Mouse (Mus musculus) urinary bladder, postnatal 25 days (tissue): ENCODE data around the gene Arfip1.

Source experiments
- DNase-seq: peaks from one replicate; pipeline ENCODE4 v3.0.0; 2022; ENCODE audit warnings: low spot score

Arfip1 gene

DNA sequence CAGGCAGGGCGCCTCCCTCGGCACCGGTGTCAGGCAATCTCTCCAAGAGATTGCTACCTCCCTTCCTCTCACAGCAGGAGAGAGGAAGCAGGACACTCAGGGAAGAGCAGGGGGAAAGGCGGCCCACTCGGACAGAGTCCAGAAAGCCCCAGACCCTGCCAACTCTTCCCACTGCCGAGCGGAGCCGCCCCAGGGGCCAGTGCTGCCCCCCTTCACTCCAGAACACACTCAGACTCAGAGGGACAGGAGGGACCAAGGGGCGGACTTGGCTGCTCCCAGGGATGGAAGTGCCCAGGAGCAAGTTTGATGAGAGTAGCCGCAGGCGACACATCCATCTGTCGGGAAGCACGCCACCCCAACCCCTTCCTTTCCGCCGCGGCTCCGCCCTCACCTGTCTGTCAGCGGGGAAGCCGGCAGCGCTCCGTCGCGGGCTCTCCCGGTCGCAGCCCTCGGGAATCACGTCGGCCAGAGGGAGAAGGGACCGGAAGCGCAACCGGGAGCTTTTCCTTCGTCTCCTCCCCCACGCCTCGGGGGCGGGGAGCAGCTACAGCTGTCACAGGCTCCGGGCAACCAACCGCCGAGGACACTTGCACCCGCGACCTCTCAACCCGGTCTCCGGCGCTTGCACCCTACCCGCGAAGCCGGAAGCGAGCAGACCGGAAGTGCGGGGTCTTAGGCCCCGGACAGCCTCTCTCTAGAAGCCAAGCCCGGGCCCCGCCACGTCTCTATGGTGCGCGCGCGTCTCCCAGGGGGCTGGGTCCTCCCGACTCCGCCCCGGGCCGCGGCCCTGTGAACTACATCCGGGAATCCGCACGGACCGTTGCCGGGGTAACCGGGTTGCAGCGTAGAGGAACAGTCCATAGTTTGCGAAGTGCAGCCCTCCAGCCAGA, at the start of gene Arfip1:
Arfip1 (minus strand) TSS at position 603 of the 890 bp plus-strand sequence.
- peak; percentile 99 for DNase-seq

DNA sequence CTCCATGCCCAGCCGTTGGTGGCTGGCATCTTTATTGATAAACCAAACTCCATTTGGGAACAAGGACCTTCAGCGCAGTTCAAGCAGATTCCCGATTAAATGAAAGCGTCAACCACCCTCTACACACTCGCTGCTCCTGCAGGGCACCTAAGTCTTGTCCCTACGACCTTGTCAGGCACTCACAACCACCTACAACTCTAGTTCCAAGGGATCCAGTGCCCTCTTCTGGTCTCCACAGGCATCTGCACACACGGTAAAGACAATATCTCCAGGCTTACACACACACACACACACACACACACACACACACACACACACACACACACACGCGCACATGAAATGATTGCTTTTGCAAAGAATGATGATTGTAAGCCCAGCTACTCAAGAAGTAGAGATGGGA, 49.2 kb upstream of the Arfip1 start:
- DNase-seq = no peak

DNA sequence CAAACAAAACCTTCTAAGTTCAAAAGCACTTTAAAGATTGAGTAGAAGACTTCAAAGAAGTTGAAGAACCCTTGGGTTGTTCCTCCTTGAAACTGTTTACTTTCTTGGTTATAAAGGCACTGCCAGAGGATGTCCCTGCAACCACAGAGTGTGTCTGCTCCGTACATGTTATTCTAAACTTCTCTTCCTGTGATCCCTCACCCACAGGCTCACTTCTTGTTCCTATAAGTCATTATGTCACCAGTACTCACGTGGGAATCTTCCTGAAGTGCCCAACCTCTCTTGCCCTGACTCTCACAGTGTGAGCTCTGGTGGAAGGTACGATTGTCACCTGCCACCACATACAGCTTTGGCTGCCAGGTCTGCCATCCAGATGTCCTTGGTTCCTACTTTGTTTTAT, 39.6 kb upstream of the Arfip1 start:
- DNase-seq = no peak

DNA sequence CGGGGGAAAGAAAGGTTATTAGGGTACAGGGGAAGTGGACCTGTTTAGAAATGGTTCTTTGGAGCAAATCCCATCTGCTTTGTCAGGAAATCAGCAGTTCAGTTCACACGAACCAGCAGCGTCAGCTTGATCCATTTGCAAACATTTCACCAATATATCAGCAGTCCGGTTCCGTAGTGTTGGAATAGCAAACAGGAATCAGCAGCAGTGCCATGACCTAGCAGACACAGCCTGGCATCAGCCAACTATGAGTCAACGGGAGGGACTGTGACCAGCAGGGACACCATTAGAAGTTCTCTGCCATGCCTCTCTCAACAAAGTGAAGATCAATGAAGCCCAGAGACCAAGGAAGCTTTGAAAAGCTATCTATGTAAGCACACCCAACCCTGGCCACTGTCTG, 37.3 kb upstream of the Arfip1 start:
- DNase-seq = no peak

DNA sequence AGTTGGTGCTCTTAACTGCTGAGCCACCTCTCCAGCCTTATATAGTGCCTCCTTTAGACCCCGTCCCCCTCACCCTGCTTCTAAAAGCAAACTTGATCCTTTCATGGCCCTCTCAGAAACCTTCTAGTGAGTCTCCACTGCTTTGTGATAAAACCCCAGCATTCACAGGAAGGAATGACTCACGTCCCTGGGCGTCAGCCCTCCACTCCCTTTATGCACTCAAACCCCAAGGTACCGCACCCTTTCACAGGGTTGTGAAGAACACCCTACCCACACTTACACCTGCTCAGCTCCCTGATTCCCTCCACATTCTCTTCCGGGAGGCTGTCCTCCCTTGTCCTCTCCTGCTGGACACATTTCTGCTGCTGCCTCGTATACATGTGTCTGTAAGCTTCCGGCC, 36.6 kb upstream of the Arfip1 start:
- DNase-seq = no peak

DNA sequence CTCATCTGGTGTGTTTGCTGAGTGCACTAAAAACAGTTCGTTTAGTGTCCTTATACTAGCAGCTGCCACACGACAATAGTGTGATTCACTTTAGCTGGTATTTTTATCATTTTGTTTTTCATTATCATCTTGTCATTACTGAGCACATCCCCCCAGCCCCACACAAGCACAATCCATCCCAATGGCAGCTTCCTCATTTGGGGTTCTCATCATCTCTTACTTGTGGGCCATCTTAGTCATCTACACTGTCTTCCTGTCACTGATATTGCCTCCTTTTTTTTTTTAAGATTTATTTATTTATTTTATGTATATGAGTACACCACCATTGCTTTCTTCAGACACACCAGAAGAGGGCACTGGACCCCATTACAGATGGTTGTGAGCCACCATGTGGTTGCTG, 36.2 kb upstream of the Arfip1 start:
- DNase-seq = no peak

GRCm38 (mm10) chr3:84615856-84616225, 33.4 kb upstream of the Arfip1 start:
- no peak for DNase-seq

DNA sequence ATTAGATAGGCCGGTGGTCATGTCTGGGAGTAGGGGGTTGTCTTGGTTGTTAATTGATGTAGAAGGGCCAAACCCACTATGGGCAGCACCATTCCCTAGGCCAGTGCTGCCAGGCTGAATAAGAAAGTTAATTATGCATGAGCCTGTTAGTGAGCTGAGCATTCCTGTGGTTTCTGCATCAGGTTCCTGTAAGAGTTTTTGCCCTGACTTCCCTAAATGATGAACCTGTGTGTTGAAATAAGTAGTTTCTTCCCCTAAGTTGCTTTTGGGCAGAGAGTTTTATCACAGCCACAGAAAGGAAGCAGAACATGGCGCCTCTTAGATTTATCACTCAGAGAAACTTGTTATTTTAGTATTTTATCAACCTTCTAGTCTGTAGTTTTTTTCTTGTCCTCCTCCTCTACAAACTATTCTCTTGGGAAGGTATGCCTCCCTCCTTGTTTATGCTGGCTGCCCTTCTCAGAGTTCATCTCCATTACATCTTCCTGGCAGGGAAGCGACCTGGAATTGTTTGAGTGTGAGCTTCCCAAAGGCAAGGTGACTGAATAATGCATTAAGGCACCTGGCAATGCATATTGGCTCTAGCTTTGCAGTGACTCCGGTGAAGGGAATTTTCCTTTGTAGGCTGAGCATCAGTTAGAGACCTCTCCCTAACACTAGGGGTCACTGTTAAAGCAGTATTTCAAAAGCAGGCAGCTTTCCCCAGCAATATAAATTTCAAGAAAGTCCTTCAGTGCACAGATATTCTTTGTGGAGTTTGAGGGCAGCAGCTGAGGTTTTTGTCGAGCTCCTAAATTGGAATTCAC, 32.8 kb upstream of the Arfip1 start:
- DNase-seq = no peak

DNA sequence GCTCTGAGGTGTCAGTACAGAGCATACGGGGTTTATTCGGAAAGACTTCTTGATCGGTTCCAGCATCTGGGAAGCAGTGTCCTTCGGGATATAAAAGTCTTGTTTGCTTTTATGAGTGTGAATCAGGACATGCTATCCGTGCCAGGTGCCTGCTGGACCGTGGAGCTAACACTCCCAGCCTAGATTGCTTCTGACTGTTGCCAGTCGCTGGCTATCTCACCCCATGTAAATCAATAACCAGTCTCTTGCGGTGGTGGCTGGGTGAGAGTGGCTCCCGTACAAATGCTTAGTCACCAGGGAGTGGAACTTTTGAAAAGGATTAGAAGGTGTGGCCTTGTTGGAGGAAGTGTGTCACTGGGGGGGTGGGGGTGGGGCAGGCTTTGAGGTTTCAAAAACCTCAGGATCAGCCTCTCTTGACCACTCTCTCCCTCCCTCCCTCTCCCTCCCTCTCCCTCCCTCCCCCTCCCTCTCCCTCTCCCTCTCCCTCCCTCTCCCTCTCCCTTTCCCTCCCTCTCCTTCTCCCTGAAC, 27.8 kb upstream of the Arfip1 start:
- DNase-seq = no peak

DNA sequence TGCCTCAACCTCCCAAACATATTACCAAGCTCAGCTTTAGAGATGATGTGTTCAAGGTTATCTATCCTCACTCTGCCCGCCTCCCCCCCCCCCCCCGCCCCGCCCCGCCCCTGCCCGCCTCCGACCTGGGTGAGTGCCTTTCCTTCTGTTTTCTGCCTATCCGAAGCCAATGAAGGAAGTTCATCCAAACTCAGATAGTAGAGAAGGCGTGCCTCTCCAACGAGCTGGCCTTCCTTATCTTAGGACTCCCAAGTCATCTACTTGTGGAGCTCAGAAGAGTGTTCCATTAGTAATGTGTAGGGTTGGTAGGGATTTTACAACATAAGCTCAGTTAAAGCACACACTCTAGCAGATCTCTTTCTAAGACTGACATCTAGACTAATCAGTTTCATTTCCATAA, 20.8 kb upstream of the Arfip1 start:
- DNase-seq = no peak

GRCm38 (mm10) chr3:84602759-84603158, 20.3 kb upstream of the Arfip1 start:
- no peak for DNase-seq

DNA sequence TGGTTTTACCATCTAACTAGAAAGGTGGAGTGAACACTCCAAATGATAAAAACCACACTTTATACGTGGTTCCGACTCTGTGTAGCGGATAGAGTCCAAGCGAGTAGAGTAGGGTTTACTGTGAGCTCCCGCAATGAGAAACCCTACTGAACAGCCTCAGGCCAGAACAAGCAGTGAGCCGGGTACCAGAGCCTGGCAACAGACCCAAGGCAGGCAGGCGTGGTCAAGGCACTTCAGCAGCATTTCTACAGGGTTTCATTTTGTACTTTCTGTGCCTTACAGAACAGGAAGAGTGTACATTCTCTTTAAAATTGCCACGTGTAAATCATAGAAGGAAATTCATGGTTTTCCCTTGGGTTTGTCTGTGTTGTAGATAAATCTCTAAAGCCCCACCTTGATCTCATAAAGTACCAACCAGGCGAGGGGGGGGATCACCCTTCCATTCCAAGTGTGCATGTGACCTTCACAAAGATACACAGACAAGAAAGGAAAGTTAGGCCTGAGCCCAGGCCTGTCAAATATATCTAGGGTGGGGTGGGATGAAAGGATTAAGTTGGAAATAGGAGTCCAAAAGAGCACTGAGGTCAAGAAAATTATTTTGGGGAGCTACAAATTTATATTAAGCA, 19.6 kb upstream of the Arfip1 start:
- no peak for DNase-seq

GRCm38 (mm10) chr3:84598756-84599155, 16.3 kb upstream of the Arfip1 start:
- DNase-seq = no peak

GRCm38 (mm10) chr3:84597996-84598734, 15.7 kb upstream of the Arfip1 start:
- DNase-seq = no peak

- DNase-seq = no peak
These were observed 13.3 kb upstream of the Arfip1 start for GRCm38 (mm10) chr3:84595677-84596234.

GRCm38 (mm10) chr3:84594894-84595676, 12.7 kb upstream of the Arfip1 start:
- DNase-seq = no peak

GRCm38 (mm10) chr3:84593274-84593673, 10.8 kb upstream of the Arfip1 start, which contains the start of gene Tigd4:
TSS of gene Tigd4 (plus strand) at chr3:84593574.
- no peak for DNase-seq

DNA sequence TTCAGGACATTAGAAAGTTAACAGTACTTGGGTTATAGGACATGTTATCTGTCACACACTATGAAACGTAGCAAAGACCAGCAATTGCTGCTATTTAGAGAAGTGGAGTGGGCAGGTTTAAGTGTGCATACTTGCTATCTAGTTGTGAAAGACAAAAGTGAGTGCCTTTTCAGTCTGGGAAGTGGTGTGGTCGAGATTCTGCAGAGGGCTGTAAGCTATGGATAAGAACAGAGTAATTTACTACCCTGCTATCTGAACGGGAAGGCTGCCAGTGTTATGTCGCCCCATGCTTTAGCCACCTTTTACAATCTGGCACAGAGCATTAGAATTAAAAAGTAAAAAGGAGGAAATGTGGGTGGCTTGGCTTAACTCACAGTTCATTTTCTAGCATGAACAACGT, 4.3 kb upstream of the Arfip1 start:
- DNase-seq = no peak

DNA sequence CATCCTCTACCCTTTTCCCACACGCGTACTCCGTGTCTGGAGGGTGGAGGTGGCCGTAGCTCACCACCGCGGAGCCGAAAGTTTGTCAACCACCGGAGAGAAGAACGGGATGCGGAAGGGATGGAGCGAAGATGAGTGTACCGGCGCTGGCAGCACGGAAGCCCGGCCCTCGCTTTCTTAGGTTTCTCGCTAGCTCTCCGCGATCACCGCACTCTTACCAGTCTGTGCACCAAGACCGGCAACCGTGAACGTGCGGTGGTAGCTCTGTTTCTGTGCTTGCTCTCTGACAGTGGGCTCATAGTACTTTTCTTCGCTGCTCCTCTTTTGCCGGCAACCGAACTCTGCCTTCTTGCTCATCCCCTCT, 470 bp upstream of the Arfip1 start:
- no peak for DNase-seq

DNA sequence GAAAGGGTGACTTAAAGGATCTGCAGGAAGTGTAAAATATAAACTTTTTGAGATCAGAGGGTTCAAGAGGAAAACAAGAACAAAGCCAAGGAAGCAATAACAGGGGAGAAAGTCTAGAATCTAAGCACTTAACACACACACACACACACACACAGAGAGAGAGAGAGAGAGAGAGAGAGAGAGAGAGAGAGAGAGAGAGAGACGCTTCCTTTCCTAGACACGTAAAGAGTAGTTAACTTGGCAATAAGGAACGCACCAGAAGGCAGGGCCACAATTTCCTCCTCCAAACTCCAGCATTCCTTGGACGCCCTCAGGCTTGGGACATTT, 766 bp downstream of the Arfip1 start:
- DNase-seq = no peak

DNA sequence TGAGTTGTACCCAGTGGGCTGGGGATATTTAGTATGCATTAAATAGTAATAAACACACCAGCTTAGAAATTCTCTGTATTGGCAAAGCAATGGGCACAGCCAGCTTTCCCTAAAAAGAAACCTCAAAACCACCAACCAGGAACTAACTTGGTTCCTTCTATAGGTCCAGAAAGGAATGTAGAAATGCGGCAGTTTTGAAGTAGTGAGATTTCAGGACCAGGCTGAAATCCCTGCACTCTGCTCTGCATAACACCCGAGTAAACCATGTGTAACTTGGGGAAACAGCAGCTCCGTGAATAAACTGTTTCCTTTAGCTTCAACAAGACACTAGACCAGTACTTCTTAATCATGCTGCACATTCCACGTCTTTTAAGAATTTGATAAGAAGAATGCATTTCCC, 1.7 kb downstream of the Arfip1 start:
- no peak for DNase-seq
